21 mouse cellular contexts compared by ENCODE assay signal in the genomic region with DNA sequence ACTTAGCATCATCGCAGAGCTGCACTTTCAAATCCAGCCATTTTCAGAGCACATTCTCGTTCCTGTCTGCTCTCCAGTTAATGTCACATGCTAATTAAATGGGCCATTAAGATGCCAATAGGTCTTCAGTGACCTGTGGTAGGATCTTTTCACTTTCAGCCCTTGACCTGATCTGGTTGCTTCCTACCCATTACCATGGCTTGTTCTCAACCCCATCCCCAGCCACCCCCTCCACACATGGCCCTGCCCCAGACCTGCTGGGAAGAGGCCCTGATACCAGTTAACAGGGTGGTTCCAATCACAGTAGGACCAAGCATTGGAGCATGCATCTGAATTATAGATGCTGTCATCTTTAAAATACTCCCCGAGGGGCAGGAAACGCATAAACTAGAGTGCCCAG.
"Had no signal": no experiment of that assay in that cellular context is flagged by ENCODE, and none has a peak within 500 bp of the region (broad histone marks: within the 10 kb centered on the region; RNA-seq: fewer than 3 reads in every experiment).

No protein-coding gene starts in this region.

- H3K27ac ChIP-seq: kidney, postnatal 0 days; layer of hippocampus, adult 2 months; left cerebral cortex, adult 2 months; liver, embryonic 14.5 days; lung, embryonic 15.5 days; midbrain, embryonic 10.5 days; midbrain, embryonic 13.5 days had no signal

- DNase-seq: kidney, adult 2 months; kidney, postnatal 36 days; layer of hippocampus, adult 9-11 months; layer of hippocampus, postnatal 36 days; lung, adult 18-20 months; lung, postnatal 10 days; lung, postnatal 36 days; thymus, adult 18-20 months; thymus, postnatal 36 days had no signal

- H3K27me3 ChIP-seq: lung, embryonic 15.5 days; megakaryocyte, embryonic 14.5 days; midbrain, embryonic 13.5 days had no signal

- H3K36me3 ChIP-seq: lung, embryonic 15.5 days; midbrain, embryonic 10.5 days; midbrain, embryonic 13.5 days had no signal

- H3K9me3 ChIP-seq: lung, embryonic 15.5 days; midbrain, embryonic 10.5 days had no signal

- H3K4me1 ChIP-seq: lung, embryonic 15.5 days had no signal

- H3K9ac ChIP-seq: liver, embryonic 14.5 days; lung, embryonic 15.5 days; midbrain, embryonic 13.5 days had no signal

- H3K4me2 ChIP-seq: liver, embryonic 11.5 days; lung, embryonic 15.5 days; midbrain, embryonic 13.5 days had no signal

- H3K4me3 ChIP-seq: layer of hippocampus, adult 2 months; left cerebral cortex, adult 2 months; lung, embryonic 15.5 days; megakaryocyte, embryonic 14.5 days; midbrain, embryonic 10.5 days; midbrain, embryonic 13.5 days had no signal

- ATAC-seq: inflammation-experienced regulatory T-cells, adult 6 months; intestine, embryonic 16.5 days; midbrain, embryonic 13.5 days; midbrain, embryonic 16.5 days had no signal
